Mouse (Mus musculus): ENCODE measurements around the gene Hspa5.
"Not testable (repeated sequence)": the region's sequence is repeated elsewhere in the genome, so short reads cannot be mapped to it uniquely, and the experiment has no call there.

The Hspa5 gene

DNA sequence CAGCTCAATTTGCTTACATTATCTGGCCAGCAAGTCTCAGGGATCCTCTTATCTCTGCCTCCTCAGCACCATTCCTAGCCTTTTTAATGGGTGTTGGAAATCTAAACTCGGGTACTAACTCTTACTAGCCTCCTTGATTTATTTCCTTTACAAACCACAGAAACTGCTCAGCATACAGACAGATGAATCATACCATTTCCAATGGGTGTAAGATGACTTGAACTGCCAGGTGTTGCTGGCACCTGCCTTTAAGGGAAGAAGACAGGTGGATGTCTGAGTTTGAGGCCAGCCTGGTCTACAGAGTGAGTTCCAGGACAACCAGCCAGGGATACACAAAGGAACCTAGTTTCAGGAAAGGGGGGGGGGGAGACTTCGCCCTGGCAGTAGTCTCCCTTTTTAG, 36.3 kb downstream of the Hspa5 start:
- no peak for DNase-seq (ENCODE audit: low read depth)

- no peak for DNase-seq (ENCODE audit: low read depth)
These were observed 37.8 kb downstream of the Hspa5 start for GRCm38 (mm10) chr2:34809568-34809967.

- no peak for DNase-seq (ENCODE audit: low read depth)
These were observed 39.0 kb downstream of the Hspa5 start for GRCm38 (mm10) chr2:34810775-34811174.

DNA sequence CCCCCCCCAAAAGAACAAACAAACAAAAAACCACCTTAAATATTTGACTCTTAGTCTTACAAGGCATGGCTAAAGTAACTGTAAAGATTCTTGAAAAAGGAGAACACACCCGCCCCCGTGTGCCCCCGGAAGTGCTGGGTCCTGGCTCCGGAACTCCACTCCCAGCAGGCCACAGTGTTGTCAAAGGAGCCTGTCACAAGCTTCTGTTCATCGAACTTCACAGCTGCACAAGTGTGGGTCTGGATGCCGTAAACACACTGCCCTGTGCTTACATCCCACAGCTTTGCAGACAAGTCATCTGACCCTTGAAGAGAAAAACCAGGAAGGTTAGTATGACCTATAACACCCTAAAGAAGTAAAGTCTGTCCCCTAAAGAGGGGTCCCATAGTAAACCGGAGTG, 40.9 kb downstream of the Hspa5 start:
- DNase-seq (ENCODE audit: low read depth): no peak

GRCm38 (mm10) chr2:34815893-34816292, 44.1 kb downstream of the Hspa5 start:
- not testable (repeated sequence) for DNase-seq (ENCODE audit: low read depth)

- DNase-seq (ENCODE audit: low read depth): no peak
These were observed 46.7 kb downstream of the Hspa5 start for GRCm38 (mm10) chr2:34818492-34818891.

- peak; percentile 96 for DNase-seq (ENCODE audit: low read depth)
These were observed 54.2 kb downstream of the Hspa5 start, which contains the start of gene Fbxw2 for GRCm38 (mm10) chr2:34825827-34826459. Gene Fbxw2, minus strand, starts transcription at chr2:34826311.

DNA sequence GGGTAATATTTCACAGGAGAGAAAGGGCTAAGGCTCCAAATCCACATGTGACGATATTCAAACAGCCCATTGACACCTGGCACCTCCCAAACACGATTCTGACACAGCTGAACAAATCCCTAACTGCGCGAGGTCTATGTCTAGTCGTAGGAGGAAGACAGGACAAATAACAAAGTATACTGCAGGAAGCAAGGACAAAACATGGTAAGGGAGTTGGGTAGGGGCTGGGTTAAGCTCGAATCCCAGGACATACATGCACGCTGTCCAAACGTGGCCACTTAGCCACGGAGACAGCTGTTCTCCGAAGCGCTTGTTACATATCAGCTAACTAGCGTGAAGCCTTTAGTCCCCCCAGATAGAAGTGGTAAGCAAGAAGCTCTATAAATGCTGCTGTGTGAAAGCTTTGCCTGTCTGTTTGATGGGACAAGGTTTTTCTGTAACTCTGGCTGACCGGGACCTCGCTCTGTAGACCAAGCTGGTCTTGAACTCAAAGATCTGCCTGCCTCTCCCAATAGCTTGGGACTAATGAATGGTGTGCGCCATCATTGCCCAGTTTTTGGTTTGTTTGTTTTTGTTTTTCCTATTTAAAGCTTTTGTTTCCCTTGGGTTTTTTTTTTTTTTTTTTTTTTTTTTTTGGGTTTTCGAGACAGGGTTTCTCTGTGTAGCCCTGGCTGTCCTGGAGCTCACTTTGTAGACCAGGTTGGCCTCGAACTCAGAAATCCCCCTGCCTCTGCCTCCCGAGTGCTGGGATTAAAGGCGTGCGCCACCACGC, 54.9 kb downstream of the Hspa5 start:
- DNase-seq (ENCODE audit: low read depth): peak; percentile 14
